Mouse (Mus musculus) hindbrain, embryonic 14.5 days (tissue): ENCODE data around the gene Olfr215. TPM values are rescaled to one million over a fixed set of nuclear protein-coding genes. Genes with fewer than 3 reads are reported as not detected.
"Not testable (repeated sequence)": the region's sequence is repeated elsewhere in the genome, so short reads cannot be mapped to it uniquely, and the experiment has no call there.

ENCODE experiments used
- ATAC-seq: fragments of 200-750 bp; cut with Nextera tagmentation; 2 replicates; pipeline ENCODE4 v1.8.0; 2017; ENCODE audit warnings: moderate number of reproducible peaks, mild to moderate bottlenecking, moderate TSS enrichment, moderate library complexity; ENCODE audit not compliant: low FRiP score
- DNase-seq: peaks from one replicate; pipeline ENCODE4 v3.0.0-alpha.2; 2015; ENCODE audit warnings: low spot score
- H3K27ac ChIP-seq: fragments of 300-500 bp; sonication (generic); 2 replicates; pipeline ENCODE4 v1.5.1; 2014; ENCODE audit warnings: mild to moderate bottlenecking, moderate library complexity
- H3K27me3 ChIP-seq: fragments of 300-500 bp; sonication (generic); 2 replicates; pipeline ENCODE4 v1.6.1; 2014; ENCODE audit warnings: mild to moderate bottlenecking, low read length, mixed read lengths; ENCODE audit not compliant: control insufficient read depth, insufficient read depth
- H3K36me3 ChIP-seq: fragments of 300-500 bp; sonication (generic); replicated peaks from 2 replicates; pipeline ENCODE4 v1.6.1; 2014; ENCODE audit not compliant: control insufficient read depth, insufficient read depth
- H3K4me1 ChIP-seq: fragments of 300-500 bp; sonication (generic); replicated peaks from 2 replicates; pipeline ENCODE4 v1.6.1; 2014; ENCODE audit warnings: antibody characterized with exemption, low read length, mixed read lengths; ENCODE audit not compliant: control insufficient read depth, insufficient read depth
- H3K4me2 ChIP-seq: fragments of 300-500 bp; sonication (generic); replicated peaks from 2 replicates; pipeline ENCODE4 v1.6.1; 2014; ENCODE audit warnings: mild to moderate bottlenecking, moderate library complexity
- H3K4me3 ChIP-seq: fragments of 300-500 bp; sonication (generic); replicated peaks from 2 replicates; pipeline ENCODE4 v1.5.1; 2014; ENCODE audit warnings: mild to moderate bottlenecking, low read length
- H3K9ac ChIP-seq: fragments of 300-500 bp; sonication (generic); 2 replicates; pipeline ENCODE4 v1.6.1; 2014
- H3K9me3 ChIP-seq: fragments of 300-500 bp; sonication (generic); 2 replicates; pipeline ENCODE4 v1.6.1; 2016; ENCODE audit warnings: low read length; ENCODE audit not compliant: control insufficient read depth
- WGBS: fragments of 180-500 bp; shearing (Covaris S2); extraction: QIAGEN DNeasy Blood & Tissue Kit; methylation state at CpG from one replicate; pipeline ENCODE4 v1.1.7; 2014; 5-methylcytosine and 5-hydroxymethylcytosine counted together
- polyA plus RNA-seq: library from polyadenylated mRNA; unstranded; fragments of >200 nt; fragmentation: Nextera tagmentation; extraction: Ambion mirVana; gene quantifications from 2 replicates; pipeline ENCODE4 v1.2.1, GENCODE M21; 2014

The Olfr215 gene
- polyA plus RNA-seq, 1 experiment from 2014 or later: not detected

GRCm38 (mm10) chr6:116607230-116607629, 23.2 kb upstream of the Olfr215 start:
- H3K27ac ChIP-seq: no peak overlapping the region
- H3K4me3 ChIP-seq: no peak overlapping the region
- no peak overlapping the region for H3K4me2 ChIP-seq
- H3K36me3 ChIP-seq: no peaks in the 10 kb centered on the region
- no peaks in the 10 kb centered on the region for H3K4me1 ChIP-seq
- WGBS: 42% methylated on average over 4 of the region's 4 CpGs
- no peak for DNase-seq
- no peaks in the 10 kb centered on the region for H3K27me3 ChIP-seq
- H3K9me3 ChIP-seq: no peaks in the 10 kb centered on the region
- no peak for ATAC-seq
- H3K9ac ChIP-seq: no peak overlapping the region

GRCm38 (mm10) chr6:116600969-116601368, 17.0 kb upstream of the Olfr215 start:
- not testable (repeated sequence) for H3K9ac ChIP-seq, DNase-seq, H3K27me3 ChIP-seq, H3K9me3 ChIP-seq, H3K4me1 ChIP-seq, H3K4me2 ChIP-seq, H3K27ac ChIP-seq, H3K4me3 ChIP-seq, H3K36me3 ChIP-seq, ATAC-seq

GRCm38 (mm10) chr6:116569834-116570233, 14.2 kb downstream of the Olfr215 start:
- Histone ChIP-seq H3K36me3 (no peaks in the 10 kb centered on the region), H3K27ac (no peak overlapping the region), H3K27me3 (no peaks in the 10 kb centered on the region), H3K9ac (no peak overlapping the region), H3K4me1 (no peaks in the 10 kb centered on the region), H3K4me2 (no peak overlapping the region), H3K4me3 (no peak overlapping the region), H3K9me3 (no peaks in the 10 kb centered on the region)
- WGBS: 36% methylated on average over 3 of the region's 3 CpGs
- DNase-seq: peak; percentile 72
- ATAC-seq: no peak

GRCm38 (mm10) chr6:116554952-116555351, 29.0 kb downstream of the Olfr215 start:
- H3K27me3 ChIP-seq: no peaks in the 10 kb centered on the region
- no peak overlapping the region for H3K4me2 ChIP-seq
- DNase-seq: no peak
- no peak overlapping the region for H3K9ac ChIP-seq
- H3K9me3 ChIP-seq: no peaks in the 10 kb centered on the region
- H3K27ac ChIP-seq: no peak overlapping the region
- no peak for ATAC-seq
- H3K4me3 ChIP-seq: no peak overlapping the region
- H3K4me1 ChIP-seq: no peaks in the 10 kb centered on the region
- WGBS: 80% methylated on average over 3 of the region's 3 CpGs
- H3K36me3 ChIP-seq: no peaks in the 10 kb centered on the region

GRCm38 (mm10) chr6:116553935-116554334, 30.1 kb downstream of the Olfr215 start, which contains the start of gene Olfr214:
Gene Olfr214 (plus strand): TSS chr6:116554235.
- Histone ChIP-seq H3K27me3 (no peaks in the 10 kb centered on the region), H3K4me1 (no peaks in the 10 kb centered on the region), H3K9me3 (no peaks in the 10 kb centered on the region), H3K27ac (no peak within 1 kb of the TSS), H3K4me3 (no peak within 1 kb of the TSS), H3K9ac (no peak within 1 kb of the TSS), H3K36me3 (no peaks in the 10 kb centered on the region), H3K4me2 (no peak within 1 kb of the TSS)
- no peak for DNase-seq
- no peak for ATAC-seq
- WGBS: 58% methylated on average over 1 of the region's 1 CpGs

- H3K27ac ChIP-seq, H3K4me3 ChIP-seq, H3K4me2 ChIP-seq, DNase-seq, H3K9ac ChIP-seq, ATAC-seq, H3K4me1 ChIP-seq, H3K36me3 ChIP-seq, H3K27me3 ChIP-seq, H3K9me3 ChIP-seq: not testable (repeated sequence)
- 96% methylated on average over 11 of the region's 11 CpGs for WGBS
These were observed 33.2 kb downstream of the Olfr215 start, which contains the start of gene Gm5580 for GRCm38 (mm10) chr6:116550841-116551240. Gene Gm5580 (plus strand): TSS chr6:116551141.

GRCm38 (mm10) chr6:116542500-116542899, 41.5 kb downstream of the Olfr215 start:
- no peak overlapping the region for H3K27ac ChIP-seq
- DNase-seq (no peak), ATAC-seq (no peak)
- no peaks in the 10 kb centered on the region for H3K27me3 ChIP-seq
- H3K4me3 ChIP-seq: no peak overlapping the region
- no peaks in the 10 kb centered on the region for H3K4me1 ChIP-seq
- 95% methylated on average over 2 of the region's 2 CpGs for WGBS
- H3K4me2 ChIP-seq: no peak overlapping the region
- no peaks in the 10 kb centered on the region for H3K9me3 ChIP-seq
- H3K36me3 ChIP-seq: no peaks in the 10 kb centered on the region
- no peak overlapping the region for H3K9ac ChIP-seq

- Histone ChIP-seq H3K27me3 (no peaks in the 10 kb centered on the region), H3K9ac (no peak within 1 kb of the TSS), H3K4me2 (no peak within 1 kb of the TSS), H3K36me3 (no peaks in the 10 kb centered on the region), H3K4me3 (no peak within 1 kb of the TSS), H3K9me3 (no peaks in the 10 kb centered on the region), H3K27ac (no peak within 1 kb of the TSS), H3K4me1 (no peaks in the 10 kb centered on the region)
- ATAC-seq: no peak
- no peak for DNase-seq
- WGBS: 97% methylated on average over 1 of the region's 1 CpGs
These were observed 45.8 kb downstream of the Olfr215 start, which contains the start of gene Olfr213 for GRCm38 (mm10) chr6:116538156-116538555. Gene Olfr213 (plus strand): TSS chr6:116538456.
